Mouse (Mus musculus) forebrain, embryonic 16.5 days (tissue): ENCODE measurements around the gene Rfk. TPM values are rescaled to one million over a fixed set of nuclear protein-coding genes. Genes with fewer than 3 reads are reported as not detected.

Source experiments
- ATAC-seq: fragments of 200-750 bp; cut with Nextera tagmentation; 2 replicates; pipeline ENCODE4 v1.8.0; 2017; ENCODE audit warnings: mild to moderate bottlenecking, moderate library complexity
- H3K27ac ChIP-seq: fragments of 300-500 bp; sonication (generic); 2 replicates; pipeline ENCODE4 v1.5.1; 2014; ENCODE audit warnings: low read length, control low read depth
- H3K27me3 ChIP-seq: fragments of 300-500 bp; sonication (generic); replicated peaks from 2 replicates; pipeline ENCODE4 v1.6.1; 2014; ENCODE audit warnings: low read length; ENCODE audit not compliant: control insufficient read depth, insufficient read depth
- H3K36me3 ChIP-seq: fragments of 300-500 bp; sonication (generic); 2 replicates; pipeline ENCODE4 v1.6.1; 2014; ENCODE audit not compliant: control insufficient read depth, insufficient read depth
- H3K4me1 ChIP-seq: fragments of 300-500 bp; sonication (generic); replicated peaks from 2 replicates; pipeline ENCODE4 v1.6.1; 2014; ENCODE audit warnings: low read length; ENCODE audit not compliant: control insufficient read depth, insufficient read depth
- H3K4me2 ChIP-seq: fragments of 300-500 bp; sonication (generic); 2 replicates; pipeline ENCODE4 v1.6.1; 2014; ENCODE audit warnings: mild to moderate bottlenecking, low read length, control low read depth
- H3K4me3 ChIP-seq: fragments of 300-500 bp; sonication (generic); replicated peaks from 2 replicates; pipeline ENCODE4 v1.5.1; 2014; ENCODE audit warnings: mild to moderate bottlenecking, low read length, control low read depth
- H3K9ac ChIP-seq: fragments of 300-500 bp; sonication (generic); replicated peaks from 2 replicates; pipeline ENCODE4 v1.6.1; 2014; ENCODE audit warnings: low read depth, low read length, control low read depth
- H3K9me3 ChIP-seq: fragments of 300-500 bp; sonication (generic); 2 replicates; pipeline ENCODE4 v1.6.1; 2016; ENCODE audit warnings: low read length; ENCODE audit not compliant: control insufficient read depth
- WGBS: fragments of 180-500 bp; shearing (Covaris S2); extraction: QIAGEN DNeasy Blood & Tissue Kit; methylation state at CpG from one replicate; pipeline ENCODE4 v1.1.7; 2014; 5-methylcytosine and 5-hydroxymethylcytosine counted together
- polyA plus RNA-seq: library from polyadenylated mRNA; unstranded; fragments of >200 nt; fragmentation: Nextera tagmentation; extraction: Ambion mirVana; gene quantifications from 2 replicates; pipeline ENCODE4 v1.2.1, GENCODE M21; 2015

Gene Rfk
- 71.4 and 72.7 TPM in 2 replicates for polyA plus RNA-seq

DNA sequence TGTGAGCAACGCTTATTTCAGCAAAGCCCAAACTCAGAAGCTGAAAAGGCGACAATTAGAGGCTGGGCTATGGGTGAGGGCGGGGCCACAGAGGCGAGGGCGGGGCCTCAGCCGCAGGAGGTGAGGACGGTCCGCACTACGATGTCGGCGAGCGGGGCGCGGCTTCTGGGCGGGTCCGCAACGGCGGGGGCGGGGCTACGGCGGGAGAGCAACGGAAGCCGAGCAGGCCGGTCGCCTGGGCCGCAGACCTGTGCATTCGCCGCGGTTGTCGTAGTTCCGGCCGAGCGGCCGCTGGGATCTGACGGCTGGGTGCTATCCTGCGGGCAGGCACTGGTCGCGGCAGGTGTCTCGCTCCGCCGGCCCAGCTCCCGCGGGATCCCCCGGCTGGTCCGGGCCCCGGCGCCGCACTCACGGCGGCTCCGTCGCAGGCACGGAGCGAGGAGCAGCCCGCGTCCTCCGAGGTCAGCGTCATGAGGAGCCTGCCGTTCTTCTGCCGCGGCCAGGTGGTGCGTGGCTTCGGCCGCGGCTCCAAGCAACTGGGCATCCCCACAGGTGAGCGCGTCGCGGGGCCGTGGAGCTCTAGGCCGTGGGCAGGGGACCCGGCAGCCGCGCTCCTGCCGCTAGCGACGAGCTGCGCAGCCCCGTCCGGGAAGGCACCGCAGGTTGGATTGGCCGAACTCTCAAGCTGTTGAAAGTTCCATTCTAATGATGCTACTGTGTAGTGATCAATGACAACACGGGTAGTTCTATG lies at the start of gene Rfk:
TSS of gene Rfk (plus strand) at position 203 of the 751 bp plus-strand sequence.
- WGBS, result 0% methylated on average over 80 of the region's 83 CpGs
- H3K9me3 ChIP-seq, result no peaks in the 10 kb centered on the region

DNA sequence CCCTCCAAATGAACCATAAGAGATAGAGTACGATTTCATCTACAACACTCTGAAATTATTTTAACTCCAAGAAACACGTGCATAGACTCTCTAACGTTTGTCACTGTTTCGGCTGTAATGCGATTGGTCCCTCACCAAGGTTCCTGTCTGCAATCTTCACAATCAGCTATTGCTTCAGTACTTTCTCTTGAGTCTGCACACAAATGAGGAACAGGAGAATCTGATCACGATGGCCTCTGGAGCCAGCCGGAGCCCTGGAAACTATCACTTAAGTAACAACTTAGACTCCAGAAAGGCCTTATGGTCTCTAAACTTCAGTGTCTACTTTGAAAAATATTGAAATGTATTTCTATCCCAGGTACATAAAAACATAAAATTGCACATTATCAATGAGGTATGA lies 49.0 kb upstream of the Rfk start:
- no peaks in the 10 kb centered on the region for H3K27me3 ChIP-seq
- no peaks in the 10 kb centered on the region for H3K36me3 ChIP-seq
- no peaks in the 10 kb centered on the region for H3K4me1 ChIP-seq
- H3K4me3 ChIP-seq, result no peak overlapping the region
- H3K9me3 ChIP-seq, result no peaks in the 10 kb centered on the region
- no peak overlapping the region for H3K4me2 ChIP-seq
- 90% methylated on average over 7 of the region's 7 CpGs for WGBS
- no peak overlapping the region for H3K27ac ChIP-seq
- ATAC-seq, result no peak
- H3K9ac ChIP-seq, result no peak overlapping the region

More for the DNA sequence above, at the start of gene Rfk:
- H3K9ac ChIP-seq, result peak within 1 kb of the TSS; percentile 75
- peak within 1 kb of the TSS; percentile 24; the same call in 1 of the 2 replicates for H3K27ac ChIP-seq
- H3K27me3 ChIP-seq, result no peaks in the 10 kb centered on the region; the same call in 1 of the 2 replicates
- peak within 1 kb of the TSS; percentile 55 for H3K4me2 ChIP-seq
- H3K36me3 ChIP-seq, result no peaks in the 10 kb centered on the region
- ATAC-seq, result peak; percentile 98
- H3K4me1 ChIP-seq, result peaks cover 8% of the 10 kb centered on the region
- H3K4me3 ChIP-seq, result peak within 1 kb of the TSS; percentile 57

DNA sequence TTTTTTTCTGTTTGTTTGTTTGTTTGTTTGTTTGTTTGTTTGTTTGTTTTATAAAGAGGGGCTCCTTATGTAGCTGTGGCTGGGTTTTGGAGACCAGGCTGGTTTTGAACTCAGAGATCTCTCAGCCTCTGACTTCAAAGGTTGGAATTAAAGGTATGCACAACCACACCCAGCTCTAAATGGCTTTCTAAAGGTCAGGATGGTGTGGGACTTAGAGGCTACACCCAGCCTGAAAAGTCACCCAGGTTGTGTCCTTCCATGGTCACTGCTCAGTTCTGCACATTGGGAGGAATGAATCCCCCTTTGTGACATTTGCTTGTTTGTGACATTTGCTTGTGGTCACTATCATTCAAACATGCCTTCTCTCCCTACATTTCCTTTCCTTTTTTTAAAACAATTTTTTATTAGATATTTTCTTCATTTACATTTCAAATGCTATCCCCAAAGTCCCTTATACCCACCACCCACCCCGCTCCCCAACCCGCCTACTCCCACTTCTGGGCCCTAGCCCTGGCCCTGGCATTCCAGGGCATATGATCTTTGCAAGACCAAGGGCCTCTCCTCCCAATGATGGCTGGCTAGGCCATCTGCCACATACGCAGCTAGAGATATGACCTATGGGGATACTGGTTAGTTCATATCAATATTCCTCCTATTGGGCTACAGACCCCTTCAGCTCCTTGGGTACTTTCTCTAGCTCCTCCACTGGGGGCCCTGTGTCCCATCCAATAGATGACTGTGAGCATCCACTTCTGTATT lies 46.9 kb upstream of the Rfk start:
- WGBS, result 96% methylated on average over 3 of the region's 3 CpGs
- Histone ChIP-seq H3K27ac (no peak overlapping the region), H3K4me3 (no peak overlapping the region), H3K27me3 (no peaks in the 10 kb centered on the region), H3K4me2 (no peak overlapping the region), H3K9me3 (no peaks in the 10 kb centered on the region), H3K4me1 (no peaks in the 10 kb centered on the region), H3K36me3 (no peaks in the 10 kb centered on the region), H3K9ac (no peak overlapping the region)
- ATAC-seq, result no peak

DNA sequence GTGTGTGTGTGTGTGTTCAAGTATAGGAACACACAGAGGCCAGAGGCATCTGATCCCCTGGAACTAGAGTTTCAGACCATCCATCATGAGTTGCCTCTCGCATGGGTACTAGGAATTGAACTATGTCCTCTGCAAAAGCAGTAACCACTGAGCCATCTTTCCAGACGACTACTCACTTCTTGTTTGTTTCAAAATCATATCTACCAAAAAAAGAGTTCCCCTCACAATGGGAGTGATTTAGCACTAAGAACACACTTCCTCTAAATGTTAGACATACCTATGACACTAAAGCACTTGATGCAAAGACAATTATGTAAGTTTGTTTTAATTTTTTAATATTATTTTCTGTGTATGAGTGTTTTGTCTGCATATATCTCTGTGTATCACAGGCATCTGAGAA lies 46.0 kb upstream of the Rfk start:
- 96% methylated on average over 2 of the region's 2 CpGs for WGBS
- Histone ChIP-seq H3K9me3 (no peaks in the 10 kb centered on the region), H3K4me1 (no peaks in the 10 kb centered on the region), H3K4me2 (no peak overlapping the region), H3K36me3 (no peaks in the 10 kb centered on the region), H3K27ac (no peak overlapping the region), H3K9ac (no peak overlapping the region), H3K27me3 (no peaks in the 10 kb centered on the region), H3K4me3 (no peak overlapping the region)
- no peak for ATAC-seq

DNA sequence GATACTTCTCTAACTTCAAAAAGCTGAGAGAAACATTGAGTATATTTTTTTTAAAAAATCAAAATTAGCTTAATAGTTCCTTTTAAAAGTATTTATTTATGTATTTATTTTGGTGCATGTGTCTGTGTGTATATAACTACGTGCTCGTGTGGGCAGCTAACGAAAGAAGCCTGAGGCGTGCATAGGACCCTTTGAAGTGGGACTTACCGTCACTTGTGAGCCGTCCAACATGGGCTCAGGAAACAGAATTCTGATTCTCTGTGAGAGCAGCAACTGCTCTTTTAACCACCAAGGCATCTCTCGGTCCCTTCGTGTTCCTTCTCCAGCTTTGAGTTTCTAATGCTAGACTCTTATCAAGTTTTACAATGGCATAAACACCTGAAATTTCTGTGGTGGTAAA lies 40.1 kb upstream of the Rfk start:
- Histone ChIP-seq H3K4me2 (no peak overlapping the region), H3K27ac (no peak overlapping the region), H3K36me3 (no peaks in the 10 kb centered on the region), H3K27me3 (peaks cover 7% of the 10 kb centered on the region; the same call in 1 of the 2 replicates), H3K4me3 (no peak overlapping the region), H3K9me3 (no peaks in the 10 kb centered on the region), H3K9ac (no peak overlapping the region), H3K4me1 (peaks cover 7% of the 10 kb centered on the region)
- WGBS, result 67% methylated on average over 8 of the region's 8 CpGs
- ATAC-seq, result no peak

DNA sequence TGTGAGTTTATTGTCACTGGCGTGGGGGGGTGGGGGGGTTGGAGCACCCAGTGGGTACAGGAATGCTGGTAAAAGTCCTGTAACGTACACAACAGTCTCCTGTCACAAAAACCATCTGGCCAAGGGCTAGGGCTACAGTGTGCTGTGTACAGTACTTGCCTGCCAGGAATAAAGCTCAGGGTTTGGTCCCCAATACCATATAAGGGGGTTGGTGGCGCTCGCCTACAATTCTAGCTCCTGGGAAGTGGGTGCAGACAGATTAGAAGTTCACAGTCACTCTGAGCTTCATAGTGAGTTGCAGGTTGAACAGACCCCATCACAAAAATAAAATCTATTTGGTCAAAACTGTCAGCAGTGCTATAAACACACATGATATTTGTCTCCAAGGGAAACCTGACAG lies 39.5 kb upstream of the Rfk start:
- peaks cover 7% of the 10 kb centered on the region for H3K4me1 ChIP-seq
- no peak overlapping the region for H3K27ac ChIP-seq
- H3K36me3 ChIP-seq, result no peaks in the 10 kb centered on the region
- ATAC-seq, result no peak
- no peak overlapping the region for H3K4me3 ChIP-seq
- H3K27me3 ChIP-seq, result peaks cover 7% of the 10 kb centered on the region; the same call in 1 of the 2 replicates
- no peaks in the 10 kb centered on the region for H3K9me3 ChIP-seq
- WGBS, result 89% methylated on average over 4 of the region's 4 CpGs
- no peak overlapping the region for H3K9ac ChIP-seq
- H3K4me2 ChIP-seq, result no peak overlapping the region

DNA sequence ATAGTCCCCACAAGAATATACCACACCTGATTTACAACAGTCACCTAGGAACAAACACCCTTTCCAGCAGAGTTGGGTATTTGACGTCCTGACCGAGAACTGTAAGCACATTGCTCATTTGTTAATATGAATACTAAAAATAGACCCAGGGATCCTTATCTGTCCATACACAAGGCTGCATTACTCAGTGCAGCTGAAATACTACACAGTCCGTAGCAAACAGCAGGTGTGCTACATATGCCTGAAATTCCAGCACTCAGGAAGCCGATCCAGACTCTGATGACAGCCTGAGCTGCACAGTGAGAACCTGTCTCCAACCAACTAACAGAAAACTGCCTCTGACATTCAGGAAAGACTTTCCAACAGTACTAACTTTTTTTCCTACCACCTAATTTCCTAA lies 39.0 kb upstream of the Rfk start:
- Histone ChIP-seq H3K36me3 (no peaks in the 10 kb centered on the region), H3K9me3 (no peaks in the 10 kb centered on the region), H3K4me1 (peaks cover 7% of the 10 kb centered on the region), H3K4me2 (no peak overlapping the region), H3K4me3 (no peak overlapping the region), H3K9ac (no peak overlapping the region), H3K27me3 (peaks cover 7% of the 10 kb centered on the region; the same call in 1 of the 2 replicates), H3K27ac (no peak overlapping the region)
- 76% methylated on average over 4 of the region's 4 CpGs for WGBS
- ATAC-seq, result no peak

DNA sequence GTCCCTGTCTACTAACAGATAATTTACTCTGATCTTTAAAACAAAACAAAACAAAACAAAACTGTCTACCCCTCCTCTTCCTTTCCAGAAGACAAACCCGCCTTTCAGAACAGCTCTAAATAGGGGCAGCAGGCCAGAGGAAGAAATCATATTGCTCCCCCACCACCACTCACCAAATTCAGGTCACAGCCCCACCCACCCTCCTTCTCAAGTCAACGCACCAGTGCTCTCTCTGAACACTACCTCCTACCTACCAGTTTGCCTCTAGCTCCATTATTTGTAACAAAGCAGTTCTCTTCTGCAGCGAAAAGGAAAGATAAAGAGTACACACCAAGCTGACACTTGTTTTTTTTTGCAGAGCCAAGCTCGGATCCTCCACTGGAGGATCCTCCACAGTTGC lies 38.5 kb upstream of the Rfk start:
- Histone ChIP-seq H3K27me3 (peaks cover 7% of the 10 kb centered on the region; the same call in 1 of the 2 replicates), H3K9me3 (no peaks in the 10 kb centered on the region), H3K27ac (no peak overlapping the region), H3K4me3 (no peak overlapping the region), H3K4me2 (no peak overlapping the region), H3K9ac (no peak overlapping the region), H3K36me3 (no peaks in the 10 kb centered on the region), H3K4me1 (peaks cover 7% of the 10 kb centered on the region)
- WGBS, result 40% methylated on average over 4 of the region's 4 CpGs
- no peak for ATAC-seq
